Mouse (Mus musculus): ENCODE results near the gene Mpped2.

DNA sequence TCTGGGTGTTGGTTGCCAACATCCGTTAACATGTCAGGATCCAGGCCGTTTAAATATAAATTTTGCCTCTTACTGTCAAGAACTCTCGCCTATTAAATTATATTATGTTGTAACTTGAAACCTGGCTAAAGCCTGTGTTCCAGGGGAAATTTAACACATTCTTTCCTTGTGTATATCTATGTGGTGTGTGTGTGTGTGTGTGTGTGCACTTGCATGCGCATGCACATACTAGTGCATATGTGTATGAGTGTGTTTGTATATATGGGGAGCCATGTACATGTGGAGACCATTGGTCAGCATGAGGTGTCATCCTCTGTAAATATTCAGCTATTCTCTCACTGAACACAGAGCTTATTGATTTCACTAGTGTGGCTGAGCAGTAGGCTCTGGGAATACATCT lies 37.8 kb upstream of the Mpped2 start:
- no peak for TF ChIP-seq USF1 (IDR thresholded peaks at IDR 0.05; ENCODE audit: low read depth)
- TF ChIP-seq MYOG (IDR thresholded peaks at IDR 0.05; ENCODE audit: control insufficient read depth, extremely low read depth, insufficient read length) = no peak
